Mouse (Mus musculus): ENCODE data around the gene Rapgef4. TPM values are rescaled to one million over a fixed set of nuclear protein-coding genes. Genes with fewer than 3 reads are reported as not detected.

Rapgef4 gene
- polyA plus RNA-seq, 1 experiment, result 192 TPM

DNA sequence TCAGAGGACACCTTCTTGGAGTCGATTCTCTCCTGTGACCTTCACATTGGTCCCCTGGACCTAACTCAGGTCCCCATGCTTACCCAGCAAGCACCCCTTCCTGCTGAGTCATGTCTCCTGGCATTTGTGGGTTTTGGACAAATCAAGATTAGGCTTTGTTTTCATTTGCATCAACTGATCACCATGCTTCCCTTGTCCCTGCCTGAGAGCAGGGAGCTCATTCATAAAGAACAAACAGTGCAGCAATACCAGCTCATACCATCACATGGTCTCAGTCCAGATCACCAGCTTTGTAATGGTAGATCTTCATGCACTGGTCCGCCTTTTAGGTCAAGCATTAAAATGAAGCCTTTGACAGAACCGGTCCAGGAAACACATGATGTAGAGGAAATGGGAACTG, 144.7 kb downstream of the Rapgef4 start:
- 81% methylated on average over 3 of the region's 3 CpGs for WGBS
- H3K27me3 ChIP-seq (ENCODE audit: control insufficient read depth, insufficient read depth, low read length), result no peaks in the 10 kb centered on the region

GRCm38 (mm10) chr2:72126411-72126810, 145.4 kb downstream of the Rapgef4 start:
- H3K4me3 ChIP-seq (replicated peaks; ENCODE audit: insufficient read depth, low read depth, low read length), result no peak overlapping the region
- TF ChIP-seq POLR2A (IDR thresholded peaks at IDR 0.05; ENCODE audit: borderline replicate concordance, insufficient read depth, low read length) (no peak), CTCF (IDR thresholded peaks at IDR 0.05; ENCODE audit: borderline replicate concordance, insufficient read depth, low read depth, low read length) (no peak)
- DNase-seq, result no peak

More for the DNA sequence above, 144.7 kb downstream of the Rapgef4 start:
- DNase-seq, result no peak
- H3K4me3 ChIP-seq (replicated peaks; ENCODE audit: insufficient read depth, low read depth, low read length), result no peak overlapping the region
- H3K27ac ChIP-seq (ENCODE audit: insufficient read depth, low read length), result no peak overlapping the region
- TF ChIP-seq CTCF (IDR thresholded peaks at IDR 0.05; ENCODE audit: borderline replicate concordance, insufficient read depth, low read depth, low read length) (no peak), POLR2A (IDR thresholded peaks at IDR 0.05; ENCODE audit: borderline replicate concordance, insufficient read depth, low read length) (no peak)
- H3K4me1 ChIP-seq (ENCODE audit: control insufficient read depth, insufficient read depth, low read length), result peaks cover 25% of the 10 kb centered on the region

DNA sequence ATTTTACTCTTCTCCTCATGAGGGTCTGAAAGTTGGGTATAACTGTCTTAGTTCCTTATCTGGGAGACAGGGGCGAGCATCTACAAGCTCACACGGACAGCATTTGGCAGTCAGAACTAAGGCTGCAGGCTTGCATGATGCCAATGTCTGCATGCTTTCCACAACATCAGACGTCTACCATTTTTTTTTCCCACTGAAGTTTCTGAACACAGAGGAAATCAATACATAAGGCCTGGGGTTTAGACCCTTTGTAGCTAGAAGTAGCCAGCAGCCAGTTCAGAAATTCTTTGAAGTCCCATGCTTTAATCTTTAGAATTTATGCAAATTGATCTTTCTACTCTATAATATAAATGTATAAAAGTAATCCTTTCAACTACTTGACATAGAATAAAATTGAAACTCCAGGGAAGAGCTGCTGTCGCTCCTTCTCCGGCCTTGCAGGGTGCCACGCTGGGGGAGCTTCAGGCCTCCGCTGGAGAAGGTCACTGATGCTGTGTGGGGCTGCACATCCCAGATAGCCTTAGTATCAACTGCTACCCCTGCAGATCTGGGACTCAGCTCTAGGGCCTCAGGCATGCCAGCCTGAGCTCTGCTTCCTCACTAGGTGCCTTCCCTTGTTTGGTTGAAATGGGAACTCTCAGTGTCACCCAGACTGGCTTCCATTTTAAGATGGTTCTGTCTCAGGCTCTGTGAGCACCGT, 148.7 kb downstream of the Rapgef4 start:
- peaks cover 20% of the 10 kb centered on the region for H3K4me1 ChIP-seq (ENCODE audit: control insufficient read depth, insufficient read depth, low read length)
- no peak overlapping the region for H3K27ac ChIP-seq (ENCODE audit: insufficient read depth, low read length)
- no peak overlapping the region for H3K4me3 ChIP-seq (replicated peaks; ENCODE audit: insufficient read depth, low read depth, low read length)
- DNase-seq, result no peak
- WGBS, result 73% methylated on average over 8 of the region's 8 CpGs
- H3K27me3 ChIP-seq (ENCODE audit: control insufficient read depth, insufficient read depth, low read length), result no peaks in the 10 kb centered on the region
- TF ChIP-seq POLR2A (IDR thresholded peaks at IDR 0.05; ENCODE audit: borderline replicate concordance, insufficient read depth, low read length) (no peak), CTCF (IDR thresholded peaks at IDR 0.05; ENCODE audit: borderline replicate concordance, insufficient read depth, low read depth, low read length) (no peak)

More at GRCm38 (mm10) chr2:72126411-72126810, 145.4 kb downstream of the Rapgef4 start:
- no peak overlapping the region for H3K27ac ChIP-seq (ENCODE audit: insufficient read depth, low read length)
- H3K4me1 ChIP-seq (ENCODE audit: control insufficient read depth, insufficient read depth, low read length), result peaks cover 25% of the 10 kb centered on the region
- H3K27me3 ChIP-seq (ENCODE audit: control insufficient read depth, insufficient read depth, low read length), result no peaks in the 10 kb centered on the region
- 100% methylated on average over 2 of the region's 2 CpGs for WGBS

- TF ChIP-seq POLR2A (IDR thresholded peaks at IDR 0.05; ENCODE audit: borderline replicate concordance, insufficient read depth, low read length) (no peak), CTCF (IDR thresholded peaks at IDR 0.05; ENCODE audit: borderline replicate concordance, insufficient read depth, low read depth, low read length) (no peak)
- WGBS, result 78% methylated on average over 3 of the region's 3 CpGs
- no peak for DNase-seq
- Histone ChIP-seq H3K4me1 (ENCODE audit: control insufficient read depth, insufficient read depth, low read length) (peaks cover 10% of the 10 kb centered on the region), H3K27ac (ENCODE audit: insufficient read depth, low read length) (no peak overlapping the region), H3K27me3 (ENCODE audit: control insufficient read depth, insufficient read depth, low read length) (no peaks in the 10 kb centered on the region), H3K4me3 (replicated peaks; ENCODE audit: insufficient read depth, low read depth, low read length) (no peak overlapping the region)
Observed at GRCm38 (mm10) chr2:72132222-72132621, 151.2 kb downstream of the Rapgef4 start.

DNA sequence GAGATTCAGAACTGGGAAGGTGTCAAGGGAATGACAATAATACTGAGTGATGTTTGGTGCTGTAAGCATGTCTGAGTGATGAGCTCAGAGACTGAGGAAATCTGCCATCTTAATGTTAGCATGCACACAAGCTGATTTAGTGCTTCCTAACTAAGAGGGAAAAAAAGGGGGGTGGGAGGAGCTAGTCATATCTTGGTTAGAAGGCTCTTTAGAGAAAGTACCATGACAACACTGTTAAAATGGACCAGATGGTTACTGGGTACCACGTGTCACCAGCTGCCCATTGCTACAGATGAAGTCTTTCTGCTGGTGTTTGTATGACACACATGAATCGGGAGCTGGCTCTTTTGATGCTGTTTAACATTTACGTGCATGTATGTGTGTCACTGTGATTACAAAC, 155.0 kb downstream of the Rapgef4 start:
- Histone ChIP-seq H3K4me3 (replicated peaks; ENCODE audit: insufficient read depth, low read depth, low read length) (no peak overlapping the region), H3K4me1 (ENCODE audit: control insufficient read depth, insufficient read depth, low read length) (peaks cover 18% of the 10 kb centered on the region; the same call in 1 of the 2 replicates), H3K27me3 (ENCODE audit: control insufficient read depth, insufficient read depth, low read length) (no peaks in the 10 kb centered on the region), H3K27ac (ENCODE audit: insufficient read depth, low read length) (no peak overlapping the region)
- TF ChIP-seq CTCF (IDR thresholded peaks at IDR 0.05; ENCODE audit: borderline replicate concordance, insufficient read depth, low read depth, low read length) (no peak), POLR2A (IDR thresholded peaks at IDR 0.05; ENCODE audit: borderline replicate concordance, insufficient read depth, low read length) (no peak)
- WGBS, result 61% methylated on average over 3 of the region's 3 CpGs
- DNase-seq, result no peak

DNA sequence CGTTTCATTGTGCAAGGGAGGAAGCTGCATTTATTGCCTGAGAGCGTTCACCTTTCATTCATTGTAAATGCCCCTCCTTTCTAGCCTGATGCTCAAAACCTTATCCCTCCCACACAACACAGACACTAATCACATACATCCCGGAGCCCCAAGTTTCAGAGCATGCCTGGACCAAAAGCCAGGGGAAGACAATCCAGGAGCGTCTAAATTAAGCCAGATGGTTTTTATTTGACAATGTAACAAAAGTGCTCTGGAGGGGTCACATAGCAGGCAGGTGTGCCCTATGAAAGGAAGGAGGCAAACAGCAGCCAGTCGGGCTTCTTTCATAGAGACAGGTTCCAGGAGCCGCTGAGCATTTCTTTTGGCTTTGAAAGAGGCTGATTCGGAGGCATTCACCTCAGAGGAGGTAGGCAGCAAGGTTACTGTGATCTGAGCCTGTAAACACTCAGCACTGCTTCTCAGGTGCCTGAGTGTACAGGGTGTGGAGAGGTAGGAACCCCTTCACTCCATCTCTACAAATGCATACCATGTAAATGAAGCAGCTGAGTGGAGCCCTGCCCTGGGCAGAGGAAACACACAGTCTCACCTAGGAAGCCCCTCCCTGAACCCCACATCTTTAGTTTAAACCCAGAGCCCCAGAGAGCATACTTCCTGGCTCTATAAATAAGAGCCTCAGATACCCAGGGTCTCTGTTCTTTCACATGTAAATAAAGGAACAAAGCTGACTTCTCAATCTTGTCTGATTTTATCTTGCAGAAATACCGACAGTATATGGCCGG, 155.6 kb downstream of the Rapgef4 start:
- no peaks in the 10 kb centered on the region for H3K27me3 ChIP-seq (ENCODE audit: control insufficient read depth, insufficient read depth, low read length)

GRCm38 (mm10) chr2:72139863-72140845, 159.1 kb downstream of the Rapgef4 start:
- WGBS, result 52% methylated on average over 14 of the region's 14 CpGs
- Histone ChIP-seq H3K27ac (ENCODE audit: insufficient read depth, low read length) (peak overlapping the region; percentile 17; the same call in 1 of the 2 replicates), H3K4me1 (ENCODE audit: control insufficient read depth, insufficient read depth, low read length) (peaks cover 13% of the 10 kb centered on the region; the same call in 1 of the 2 replicates), H3K4me3 (replicated peaks; ENCODE audit: insufficient read depth, low read depth, low read length) (no peak overlapping the region), H3K27me3 (ENCODE audit: control insufficient read depth, insufficient read depth, low read length) (no peaks in the 10 kb centered on the region)
- peak; percentile 38 to 68 for DNase-seq
- TF ChIP-seq POLR2A (IDR thresholded peaks at IDR 0.05; ENCODE audit: borderline replicate concordance, insufficient read depth, low read length) (no peak), CTCF (IDR thresholded peaks at IDR 0.05; ENCODE audit: borderline replicate concordance, insufficient read depth, low read depth, low read length) (no peak; the same call in 1 of the 2 replicates)

More for the DNA sequence above, 155.6 kb downstream of the Rapgef4 start:
- H3K4me1 ChIP-seq (ENCODE audit: control insufficient read depth, insufficient read depth, low read length), result peaks cover 18% of the 10 kb centered on the region; the same call in 1 of the 2 replicates
- 70% methylated on average over 9 of the region's 9 CpGs for WGBS
- no peak overlapping the region for H3K4me3 ChIP-seq (replicated peaks; ENCODE audit: insufficient read depth, low read depth, low read length)
- DNase-seq, result no peak
- TF ChIP-seq CTCF (IDR thresholded peaks at IDR 0.05; ENCODE audit: borderline replicate concordance, insufficient read depth, low read depth, low read length) (no peak), POLR2A (IDR thresholded peaks at IDR 0.05; ENCODE audit: borderline replicate concordance, insufficient read depth, low read length) (no peak)
- no peak overlapping the region for H3K27ac ChIP-seq (ENCODE audit: insufficient read depth, low read length)
